Mouse (Mus musculus): ENCODE measurements around the gene Fbxw7.

The Fbxw7 gene

DNA sequence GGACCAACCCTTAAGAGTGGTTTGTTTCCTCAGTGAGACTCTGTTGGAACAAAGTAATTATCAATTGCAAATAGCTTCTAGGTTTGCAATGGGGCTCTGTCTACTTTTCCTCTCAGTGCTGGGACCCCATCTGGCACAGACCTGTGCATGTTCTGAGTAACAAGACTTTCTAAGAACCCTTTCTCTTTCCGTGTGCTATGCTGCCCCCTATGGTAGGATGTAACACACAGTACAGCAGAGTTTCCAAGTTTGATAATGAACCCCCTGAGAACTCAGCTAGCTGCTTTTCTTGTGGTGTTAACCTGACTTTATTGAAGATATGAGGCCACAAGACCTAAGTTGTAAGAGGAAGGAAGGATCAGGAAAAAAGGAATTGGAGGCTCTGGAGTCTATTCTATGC, 91.5 kb downstream of the Fbxw7 start:
- DNase-seq = peak; percentile 67

DNA sequence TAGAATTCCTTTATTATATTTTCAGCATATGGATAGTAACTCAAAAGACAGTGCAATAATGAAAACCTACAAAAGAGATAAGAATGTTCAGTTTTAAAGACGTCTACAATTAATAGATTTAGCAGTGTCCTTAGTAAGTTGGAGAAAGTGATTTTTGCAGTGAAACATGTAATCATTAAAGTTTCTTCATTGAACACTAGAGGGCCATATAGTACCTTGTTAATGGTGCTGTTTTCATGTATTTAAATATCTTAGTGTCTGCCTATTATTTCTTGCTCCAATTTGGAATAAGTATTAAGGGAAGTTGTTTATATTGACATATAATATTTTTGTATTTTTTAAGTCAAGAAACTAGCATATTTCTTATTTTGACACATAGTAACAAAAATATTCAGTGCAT, 99.2 kb downstream of the Fbxw7 start:
- no peak for DNase-seq

GRCm38 (mm10) chr3:84917903-84918679, 103.0 kb downstream of the Fbxw7 start:
- no peak for DNase-seq

GRCm38 (mm10) chr3:84921704-84922420, 106.8 kb downstream of the Fbxw7 start:
- peak; percentile 59 for DNase-seq

DNA sequence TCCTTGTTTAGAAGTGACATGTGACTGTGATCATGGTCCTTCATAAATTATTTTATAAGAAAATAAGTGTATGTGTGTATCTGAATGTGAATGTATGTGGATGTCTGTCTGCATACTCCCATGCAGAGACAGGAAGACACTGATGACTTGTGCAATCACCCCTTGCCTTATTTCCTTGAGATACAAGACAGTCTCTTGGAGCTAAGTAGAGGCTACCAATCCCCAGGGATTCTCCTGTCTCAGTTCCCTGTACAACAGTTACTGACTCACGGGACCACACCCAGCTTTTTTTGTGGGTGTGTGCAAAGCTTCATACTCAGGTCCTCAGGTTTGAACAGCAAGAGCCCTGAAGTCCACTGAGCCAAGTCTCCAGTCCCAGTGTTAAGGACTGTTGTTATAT, 108.2 kb downstream of the Fbxw7 start:
- no peak for DNase-seq

- no peak for DNase-seq
Measured at GRCm38 (mm10) chr3:84923670-84924069, 108.6 kb downstream of the Fbxw7 start.

GRCm38 (mm10) chr3:84925229-84925628, 110.2 kb downstream of the Fbxw7 start:
- DNase-seq = no peak

DNA sequence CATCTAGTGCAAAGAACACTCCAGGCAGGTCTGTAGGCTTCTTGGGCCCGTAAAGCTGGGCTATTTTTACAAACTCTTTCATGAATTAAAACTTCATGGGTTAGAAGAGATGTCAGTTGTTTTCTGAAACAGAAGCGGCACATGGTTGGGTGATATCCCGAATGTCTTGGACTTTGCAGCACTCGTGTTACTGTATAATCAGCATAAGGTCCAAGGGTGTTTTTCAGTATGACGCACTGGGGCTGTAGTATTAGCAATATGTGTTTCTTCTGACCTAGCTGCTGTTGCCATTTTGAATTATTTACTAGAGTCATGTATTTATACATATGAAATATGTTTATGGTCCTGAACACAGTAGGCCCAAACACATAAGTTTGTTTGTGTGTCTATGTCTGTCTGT, 111.1 kb downstream of the Fbxw7 start:
- no peak for DNase-seq

DNA sequence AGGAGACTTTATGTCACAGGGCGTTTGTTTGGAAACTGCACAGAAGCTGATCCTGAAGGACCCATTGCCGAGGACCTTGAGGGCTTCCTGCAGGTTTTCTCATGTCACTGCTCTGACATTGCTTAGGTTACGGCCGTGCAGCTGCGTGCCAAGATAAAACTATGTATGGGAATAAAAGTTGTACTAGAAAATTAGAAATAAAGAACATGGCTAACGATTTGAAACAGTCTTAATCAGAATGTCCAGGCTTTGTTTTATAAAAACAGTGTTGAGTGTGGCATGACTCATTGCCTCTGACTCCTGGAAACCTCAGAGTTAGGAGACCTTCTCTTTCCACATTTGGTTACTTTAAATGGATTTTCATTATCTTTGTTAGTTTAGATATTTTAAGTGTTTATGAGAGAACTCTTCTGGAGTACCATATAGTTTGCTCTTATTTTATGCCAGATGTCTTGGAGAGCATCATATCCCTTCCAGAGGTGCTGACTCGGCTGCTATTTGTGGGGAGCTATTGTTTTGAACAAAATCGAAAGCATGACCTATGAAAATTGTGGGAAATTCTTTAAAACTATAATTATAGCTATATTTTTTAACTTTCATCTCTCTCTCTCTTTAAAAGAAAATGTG, 112.2 kb downstream of the Fbxw7 start:
- no peak for DNase-seq

- DNase-seq = no peak
Measured at GRCm38 (mm10) chr3:84927901-84928300, 112.8 kb downstream of the Fbxw7 start.

GRCm38 (mm10) chr3:84929171-84929570, 114.1 kb downstream of the Fbxw7 start:
- DNase-seq = no peak

DNA sequence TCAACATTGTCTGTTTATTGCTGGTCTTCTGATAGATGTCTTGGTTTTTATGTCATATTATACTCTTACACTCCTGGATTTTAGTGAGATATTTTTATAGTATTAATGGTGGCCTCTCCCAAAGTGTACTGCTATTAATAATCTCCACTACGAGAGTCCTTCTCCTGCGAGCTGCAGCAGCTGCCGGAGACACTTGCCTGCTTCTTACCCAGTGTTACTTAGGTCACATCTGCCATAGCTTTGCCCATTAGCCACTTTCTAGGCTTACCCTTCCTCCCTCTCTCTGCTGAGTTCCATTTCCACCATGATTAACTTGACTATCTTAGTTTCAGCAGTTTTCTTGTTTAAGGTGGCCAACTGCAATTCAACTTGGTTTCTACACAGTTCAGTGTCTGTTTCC, 115.6 kb downstream of the Fbxw7 start:
- no peak for DNase-seq

- DNase-seq = no peak
Measured at GRCm38 (mm10) chr3:84935729-84936128, 120.7 kb downstream of the Fbxw7 start.

- peak; percentile 38 for DNase-seq
Measured at GRCm38 (mm10) chr3:84936252-84936651, 121.2 kb downstream of the Fbxw7 start.

DNA sequence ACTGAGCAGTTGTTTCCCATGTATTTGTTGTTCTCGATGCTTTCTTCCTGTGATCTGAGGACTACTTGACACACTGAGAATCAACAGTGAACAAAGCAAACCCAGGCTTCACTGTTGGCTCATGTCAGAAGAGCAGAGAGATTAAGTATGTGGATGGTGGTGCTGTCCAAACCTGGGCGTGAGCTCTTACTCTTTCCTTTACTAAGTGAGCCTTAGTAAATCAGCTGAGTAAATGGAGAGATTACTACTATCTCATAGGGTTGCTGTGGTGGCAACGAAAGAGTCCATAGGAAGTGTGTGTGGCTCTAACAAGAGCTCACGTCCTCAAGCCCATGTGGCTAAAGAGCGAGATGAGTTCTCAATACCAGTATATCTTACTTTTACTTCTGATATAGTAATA, 121.9 kb downstream of the Fbxw7 start:
- DNase-seq = no peak

GRCm38 (mm10) chr3:84937360-84938355, 122.6 kb downstream of the Fbxw7 start:
- peak; percentile 64 for DNase-seq

- DNase-seq = no peak
Measured at GRCm38 (mm10) chr3:84944933-84945332, 129.9 kb downstream of the Fbxw7 start.

DNA sequence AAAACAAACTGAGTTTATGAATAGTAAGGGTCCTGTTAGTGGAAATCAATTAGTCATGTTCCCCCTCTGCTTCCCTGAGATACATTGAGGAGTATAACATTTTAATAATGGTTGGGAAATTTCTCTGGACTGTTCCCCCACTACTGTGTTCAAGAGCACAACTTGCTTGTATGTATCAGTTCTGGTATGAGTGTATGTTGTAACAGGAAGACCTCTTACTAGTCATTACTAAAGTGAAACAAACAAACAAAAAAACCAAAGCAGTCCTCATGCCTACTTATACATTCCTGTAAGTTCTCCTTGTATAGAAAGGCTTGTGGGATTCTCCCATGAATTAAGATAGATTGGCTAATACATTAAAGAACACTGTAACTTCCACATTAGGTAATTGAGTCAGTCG, 131.3 kb downstream of the Fbxw7 start:
- DNase-seq = no peak

DNA sequence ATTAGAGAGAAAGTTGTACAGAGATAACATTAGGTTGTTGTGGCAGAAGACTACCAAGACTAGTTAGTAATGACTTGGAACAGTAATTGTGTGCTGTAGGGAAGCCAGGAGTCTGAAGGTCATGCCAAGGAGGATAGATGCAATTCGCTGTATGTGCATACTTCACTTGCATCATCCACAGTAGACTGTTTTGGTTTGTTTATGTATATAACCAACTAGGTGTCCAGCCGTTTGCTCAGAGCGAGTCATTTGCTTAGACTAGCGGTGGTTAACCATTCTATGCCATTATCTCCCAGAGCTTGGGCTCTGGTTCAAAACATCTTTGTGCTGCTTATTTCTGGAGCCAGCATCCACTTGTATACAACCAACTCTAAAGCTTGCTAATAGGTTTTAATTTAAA, 134.3 kb downstream of the Fbxw7 start:
- no peak for DNase-seq

- DNase-seq = no peak
Measured at GRCm38 (mm10) chr3:84951698-84952097, 136.6 kb downstream of the Fbxw7 start.

GRCm38 (mm10) chr3:84952135-84952534, 137.1 kb downstream of the Fbxw7 start:
- peak; percentile 88 for DNase-seq

- DNase-seq = no peak
Measured at GRCm38 (mm10) chr3:84952585-84953187, 137.6 kb downstream of the Fbxw7 start.
